Mouse (Mus musculus) ES-Bruce4 (cell line): ENCODE data around the gene Thap8. TPM values are rescaled to one million over a fixed set of nuclear protein-coding genes. Genes with fewer than 3 reads are reported as not detected.
A peak's percentile ranks its signal among the peaks of the same experiment; 100 is the strongest.

Source experiments
- H3K27ac ChIP-seq: 2 replicates; pipeline ENCODE4 v1.5.1; 2012; ENCODE audit warnings: low read length, inconsistent platforms; ENCODE audit not compliant: insufficient read depth
- H3K27me3 ChIP-seq: 2 replicates; pipeline ENCODE4 v1.6.1; 2012; ENCODE audit warnings: mild to moderate bottlenecking, low read length, inconsistent platforms; ENCODE audit not compliant: control insufficient read depth, poor library complexity, insufficient read depth, severe bottlenecking
- H3K36me3 ChIP-seq: 2 replicates; pipeline ENCODE4 v1.6.1; 2012; ENCODE audit warnings: inconsistent platforms, mild to moderate bottlenecking, low read length, moderate library complexity; ENCODE audit not compliant: control insufficient read depth, poor library complexity, insufficient read depth, severe bottlenecking
- H3K4me1 ChIP-seq: one replicate; pipeline ENCODE4 v1.8.1; 2011; ENCODE audit warnings: low read length; ENCODE audit not compliant: control insufficient read depth, insufficient read depth
- H3K4me3 ChIP-seq: 2 replicates; pipeline ENCODE4 v1.5.1; 2011; ENCODE audit warnings: low read depth, mild to moderate bottlenecking, low read length
- H3K9ac ChIP-seq: 2 replicates; pipeline ENCODE4 v1.6.1; 2012; ENCODE audit warnings: low read depth, mild to moderate bottlenecking, inconsistent platforms; ENCODE audit not compliant: poor library complexity, severe bottlenecking
- H3K9me3 ChIP-seq: replicated peaks from 2 replicates; pipeline ENCODE4 v1.6.1; 2012; ENCODE audit warnings: mild to moderate bottlenecking, low read length, inconsistent platforms; ENCODE audit not compliant: control insufficient read depth, poor library complexity, insufficient read depth, severe bottlenecking
- CTCF ChIP-seq: IDR thresholded peaks from one replicate; pipeline ENCODE4 v1.8.1; 2011; ENCODE audit warnings: low read depth, low read length
- EP300 ChIP-seq: IDR thresholded peaks from 2 replicates; pipeline ENCODE4 v1.6.1; 2011; ENCODE audit warnings: low read depth, low read length; ENCODE audit not compliant: insufficient read depth
- POLR2A ChIP-seq: IDR thresholded peaks from one replicate; pipeline ENCODE4 v1.8.1; 2011; ENCODE audit warnings: low read length; ENCODE audit not compliant: insufficient read depth
- polyA plus RNA-seq: library from polyadenylated mRNA; stranded (reverse); fragments of >200 nt; gene quantifications from 2 replicates; pipeline ENCODE4 v1.2.4, GENCODE M21; 2011; ENCODE audit warnings: low read depth; ENCODE audit not compliant: missing spikeins, insufficient read depth, insufficient read length

Thap8 gene
- polyA plus RNA-seq, 1 experiment: 0.60 TPM

- H3K4me3 ChIP-seq: peak within 1 kb of the TSS; percentile 84
These were observed 41.8 kb downstream of the Thap8 start, which contains the start of gene E130208F15Rik for GRCm38 (mm10) chr7:30321539-30322284. Gene E130208F15Rik, plus strand, starts transcription at chr7:30321740.

GRCm38 (mm10) chr7:30322285-30322667 is 42.4 kb downstream of the Thap8 start:
- no peaks in the 10 kb centered on the region for H3K36me3 ChIP-seq
- H3K27me3 ChIP-seq: no peaks in the 10 kb centered on the region
- no peaks in the 10 kb centered on the region for H3K9me3 ChIP-seq
- H3K9ac ChIP-seq: peak overlapping the region; percentile 77
- H3K4me1 ChIP-seq: no peaks in the 10 kb centered on the region
- H3K4me3 ChIP-seq: peak overlapping the region; percentile 84
- TF ChIP-seq POLR2A (peak; percentile 30), EP300 (no peak)
- H3K27ac ChIP-seq: peak overlapping the region; percentile 73

More at GRCm38 (mm10) chr7:30321539-30322284, 41.8 kb downstream of the Thap8 start, which contains the start of gene E130208F15Rik:
- Histone ChIP-seq H3K36me3 (no peaks in the 10 kb centered on the region), H3K4me1 (no peaks in the 10 kb centered on the region), H3K9ac (peak within 1 kb of the TSS; percentile 77), H3K27ac (peak within 1 kb of the TSS; percentile 73), H3K9me3 (no peaks in the 10 kb centered on the region), H3K27me3 (no peaks in the 10 kb centered on the region)
- TF ChIP-seq POLR2A: no peak
- no peak for TF ChIP-seq CTCF
- no peak for TF ChIP-seq EP300

- no peaks in the 10 kb centered on the region for H3K27me3 ChIP-seq
- no peaks in the 10 kb centered on the region for H3K36me3 ChIP-seq
- peak overlapping the region; percentile 77 for H3K9ac ChIP-seq
- no peaks in the 10 kb centered on the region for H3K9me3 ChIP-seq
- TF ChIP-seq POLR2A (no peak), CTCF (no peak), EP300 (no peak)
- peak overlapping the region; percentile 84 for H3K4me3 ChIP-seq
- no peaks in the 10 kb centered on the region for H3K4me1 ChIP-seq
- peak overlapping the region; percentile 73 for H3K27ac ChIP-seq
These were observed 43.0 kb downstream of the Thap8 start for GRCm38 (mm10) chr7:30322865-30323264.

- no peak for TF ChIP-seq POLR2A
- TF ChIP-seq CTCF: no peak
- no peak for TF ChIP-seq EP300
- Histone ChIP-seq H3K4me3 (peak within 1 kb of the TSS; percentile 84), H3K27ac (peak within 1 kb of the TSS; percentile 73), H3K9ac (peak within 1 kb of the TSS; percentile 77), H3K4me1 (no peaks in the 10 kb centered on the region), H3K27me3 (no peaks in the 10 kb centered on the region), H3K36me3 (no peaks in the 10 kb centered on the region), H3K9me3 (no peaks in the 10 kb centered on the region)
These were observed 43.9 kb downstream of the Thap8 start, which contains the start of gene Sdhaf1 for GRCm38 (mm10) chr7:30323795-30324194. Gene Sdhaf1, minus strand, starts transcription at chr7:30323895.

DNA sequence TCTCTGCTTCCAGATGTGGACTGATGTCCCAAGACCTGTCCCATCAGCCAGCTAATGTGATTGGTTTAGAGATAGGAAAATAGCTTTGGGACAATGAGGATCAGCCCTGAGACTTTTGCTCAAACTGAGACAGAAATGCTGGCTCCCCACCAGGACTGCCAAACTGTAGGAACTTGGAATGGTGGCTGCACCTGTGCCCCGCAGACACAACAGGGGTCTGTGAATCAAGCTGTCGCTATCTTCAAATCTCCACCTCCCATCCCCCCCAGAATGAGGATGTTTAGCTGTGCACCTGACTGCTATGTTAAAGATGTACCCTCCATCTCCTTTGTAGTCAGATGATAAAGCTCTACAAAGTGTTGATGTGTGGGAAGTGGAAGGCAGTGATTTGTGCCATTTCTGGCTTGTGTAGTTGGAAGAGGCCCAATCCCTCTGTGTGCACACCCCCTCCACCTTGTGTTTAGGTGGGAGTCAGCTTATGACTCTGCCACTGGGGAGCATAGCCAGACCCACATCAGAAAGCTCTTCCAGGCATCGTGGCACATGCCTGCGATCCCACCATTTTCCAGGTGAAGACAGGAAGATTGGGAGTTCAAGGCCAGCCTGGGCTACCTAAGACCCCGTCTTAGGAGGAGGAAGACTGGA is 44.5 kb downstream of the Thap8 start:
- Histone ChIP-seq H3K4me3 (no peak overlapping the region), H3K27ac (no peak overlapping the region), H3K36me3 (no peaks in the 10 kb centered on the region), H3K9ac (no peak overlapping the region), H3K27me3 (no peaks in the 10 kb centered on the region), H3K4me1 (no peaks in the 10 kb centered on the region), H3K9me3 (no peaks in the 10 kb centered on the region)
- TF ChIP-seq EP300 (no peak), POLR2A (no peak), CTCF (no peak)

- H3K9me3 ChIP-seq: no peaks in the 10 kb centered on the region
- no peak overlapping the region for H3K27ac ChIP-seq
- H3K36me3 ChIP-seq: no peaks in the 10 kb centered on the region
- H3K4me1 ChIP-seq: no peaks in the 10 kb centered on the region
- no peak overlapping the region for H3K9ac ChIP-seq
- H3K4me3 ChIP-seq: no peak overlapping the region
- TF ChIP-seq POLR2A (no peak), CTCF (peak; percentile 34), EP300 (no peak)
- H3K27me3 ChIP-seq: no peaks in the 10 kb centered on the region
These were observed 45.5 kb downstream of the Thap8 start for GRCm38 (mm10) chr7:30325364-30325763.
